Mouse (Mus musculus) limb, embryonic 13.5 days (tissue): ENCODE measurements at regions not wholly inside any gene's neighbourhood (a gene's known extent, or its start where the extent isn't known, plus 50 kb on each side); places are given as distances from the start of the nearest gene placed in this dataset.

Source experiments
- ATAC-seq: fragments of 200-750 bp; cut with Nextera tagmentation; 2 replicates; pipeline ENCODE4 v1.8.0; 2017; ENCODE audit warnings: low read depth, moderate number of reproducible peaks, moderate TSS enrichment; ENCODE audit not compliant: low FRiP score
- H3K27ac ChIP-seq: fragments of 300-500 bp; sonication (generic); 2 replicates; pipeline ENCODE4 v1.5.1; 2015; ENCODE audit warnings: inconsistent platforms, mild to moderate bottlenecking, moderate library complexity
- H3K27me3 ChIP-seq: fragments of 300-500 bp; sonication (generic); 2 replicates; pipeline ENCODE4 v1.6.1; 2015; ENCODE audit warnings: mild to moderate bottlenecking, inconsistent platforms
- H3K36me3 ChIP-seq: fragments of 300-500 bp; sonication (generic); 2 replicates; pipeline ENCODE4 v1.6.1; 2015; ENCODE audit warnings: inconsistent platforms, mild to moderate bottlenecking, moderate library complexity
- H3K4me1 ChIP-seq: fragments of 300-500 bp; sonication (generic); 2 replicates; pipeline ENCODE4 v1.6.1; 2015; ENCODE audit warnings: inconsistent platforms
- H3K4me2 ChIP-seq: fragments of 300-500 bp; sonication (generic); replicated peaks from 2 replicates; pipeline ENCODE4 v1.6.1; 2015; ENCODE audit warnings: inconsistent platforms, mild to moderate bottlenecking, moderate library complexity
- H3K4me3 ChIP-seq: fragments of 300-500 bp; sonication (generic); 2 replicates; pipeline ENCODE4 v1.5.1; 2015; ENCODE audit warnings: moderate library complexity, mild to moderate bottlenecking, inconsistent platforms
- H3K9ac ChIP-seq: fragments of 300-500 bp; sonication (generic); 2 replicates; pipeline ENCODE4 v1.6.1; 2015; ENCODE audit warnings: mild to moderate bottlenecking, inconsistent platforms
- H3K9me3 ChIP-seq: fragments of 300-500 bp; sonication (generic); 2 replicates; pipeline ENCODE4 v1.6.1; 2016; ENCODE audit warnings: inconsistent platforms
- WGBS: fragments of 180-500 bp; shearing (Covaris S2); methylation state at CpG from one replicate; pipeline ENCODE4 v1.1.7; 2015; 5-methylcytosine and 5-hydroxymethylcytosine counted together

- Histone ChIP-seq H3K9ac (no peak overlapping the region), H3K4me3 (no peak overlapping the region), H3K27ac (no peak overlapping the region), H3K36me3 (no peaks in the 10 kb centered on the region), H3K9me3 (no peaks in the 10 kb centered on the region), H3K4me2 (no peak overlapping the region), H3K27me3 (no peaks in the 10 kb centered on the region), H3K4me1 (0 out of 2 replicates have a peak, but pooled peaks cover 6% of the 10 kb centered on the region)
- 23% methylated on average over 3 of the region's 3 CpGs for WGBS
- ATAC-seq, result no peak
These were observed 452.8 kb upstream of the Flrt2 start for GRCm38 (mm10) chr12:95239158-95239779.

DNA sequence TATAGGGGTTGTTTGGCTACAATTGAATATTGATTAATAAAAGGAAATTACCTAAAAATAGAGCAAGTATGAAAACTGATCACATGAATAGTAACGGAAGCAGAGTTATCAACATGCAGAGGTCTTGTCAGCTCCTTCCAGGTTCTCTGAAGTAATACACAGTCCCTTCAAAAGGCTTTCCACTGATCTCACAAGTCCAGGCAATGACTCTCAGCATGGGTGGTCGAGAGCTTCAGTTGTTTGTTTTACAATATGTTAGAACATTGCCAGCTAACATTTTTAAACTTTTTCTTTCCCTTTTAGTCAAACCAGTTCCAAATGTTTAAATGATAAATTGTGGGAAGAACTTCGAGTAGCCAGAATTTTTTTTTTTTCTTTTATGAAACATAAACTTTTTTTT is 424.8 kb upstream of the Flrt2 start:
- Histone ChIP-seq H3K9ac (no peak overlapping the region), H3K27ac (no peak overlapping the region), H3K27me3 (no peaks in the 10 kb centered on the region), H3K4me3 (no peak overlapping the region), H3K36me3 (no peaks in the 10 kb centered on the region), H3K9me3 (no peaks in the 10 kb centered on the region), H3K4me2 (no peak overlapping the region), H3K4me1 (no peaks in the 10 kb centered on the region)
- 67% methylated on average over 3 of the region's 3 CpGs for WGBS
- ATAC-seq, result no peak

GRCm38 (mm10) chr12:95305386-95305785 is 386.6 kb upstream of the Flrt2 start:
- no peak overlapping the region for H3K27ac ChIP-seq
- no peaks in the 10 kb centered on the region for H3K36me3 ChIP-seq
- no peaks in the 10 kb centered on the region for H3K27me3 ChIP-seq
- no peaks in the 10 kb centered on the region for H3K4me1 ChIP-seq
- H3K9ac ChIP-seq, result no peak overlapping the region
- 87% methylated on average over 2 of the region's 2 CpGs for WGBS
- H3K9me3 ChIP-seq, result no peaks in the 10 kb centered on the region
- no peak for ATAC-seq
- no peak overlapping the region for H3K4me2 ChIP-seq
- no peak overlapping the region for H3K4me3 ChIP-seq

GRCm38 (mm10) chr12:95315151-95315750 is 376.8 kb upstream of the Flrt2 start:
- Histone ChIP-seq H3K4me1 (no peaks in the 10 kb centered on the region), H3K27ac (no peak overlapping the region), H3K4me3 (no peak overlapping the region), H3K9ac (no peak overlapping the region), H3K36me3 (no peaks in the 10 kb centered on the region), H3K27me3 (no peaks in the 10 kb centered on the region), H3K4me2 (no peak overlapping the region), H3K9me3 (no peaks in the 10 kb centered on the region)
- WGBS, result 89% methylated on average over 2 of the region's 2 CpGs
- ATAC-seq, result no peak

GRCm38 (mm10) chr12:95316820-95317219 is 375.2 kb upstream of the Flrt2 start:
- Histone ChIP-seq H3K9me3 (no peaks in the 10 kb centered on the region), H3K27ac (no peak overlapping the region), H3K4me2 (no peak overlapping the region), H3K4me1 (no peaks in the 10 kb centered on the region), H3K36me3 (no peaks in the 10 kb centered on the region), H3K9ac (no peak overlapping the region), H3K27me3 (no peaks in the 10 kb centered on the region), H3K4me3 (no peak overlapping the region)
- WGBS, result 56% methylated on average over 1 of the region's 1 CpGs
- ATAC-seq, result no peak

- ATAC-seq, result no peak
- WGBS, result 80% methylated on average over 3 of the region's 3 CpGs
- H3K4me2 ChIP-seq, result no peak overlapping the region
- H3K36me3 ChIP-seq, result no peaks in the 10 kb centered on the region
- H3K9ac ChIP-seq, result no peak overlapping the region
- H3K4me3 ChIP-seq, result no peak overlapping the region
- H3K27ac ChIP-seq, result no peak overlapping the region
- no peaks in the 10 kb centered on the region for H3K27me3 ChIP-seq
- no peaks in the 10 kb centered on the region for H3K4me1 ChIP-seq
- no peaks in the 10 kb centered on the region for H3K9me3 ChIP-seq
These were observed 370.3 kb upstream of the Flrt2 start for GRCm38 (mm10) chr12:95321693-95322092.

GRCm38 (mm10) chr12:95329666-95330065 is 362.4 kb upstream of the Flrt2 start:
- no peak for ATAC-seq
- 16% methylated on average over 1 of the region's 1 CpGs for WGBS
- Histone ChIP-seq H3K4me3 (no peak overlapping the region), H3K4me2 (no peak overlapping the region), H3K9me3 (no peaks in the 10 kb centered on the region), H3K27me3 (no peaks in the 10 kb centered on the region), H3K4me1 (0 out of 2 replicates have a peak, but pooled peaks cover 5% of the 10 kb centered on the region), H3K36me3 (no peaks in the 10 kb centered on the region), H3K27ac (no peak overlapping the region), H3K9ac (no peak overlapping the region)

DNA sequence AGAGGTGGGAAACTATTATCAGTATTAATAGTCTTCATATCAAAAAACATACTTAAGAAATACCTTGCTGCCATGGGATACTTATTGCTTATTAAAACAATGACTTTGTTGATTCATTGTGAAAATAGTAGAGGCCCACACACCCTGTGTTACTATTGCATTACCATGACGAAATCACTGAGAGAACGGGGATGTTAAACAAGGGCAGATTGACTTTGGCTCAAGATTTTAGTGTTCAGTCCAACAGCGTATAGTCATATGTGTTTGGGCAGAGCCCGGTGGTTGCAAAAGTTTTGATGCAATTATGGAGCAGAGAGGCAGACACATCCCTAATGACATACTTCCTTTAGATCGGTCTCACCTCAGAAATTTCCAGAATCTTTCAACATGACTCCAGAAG is 344.2 kb upstream of the Flrt2 start:
- no peak overlapping the region for H3K4me2 ChIP-seq
- WGBS, result 84% methylated on average over 5 of the region's 5 CpGs
- no peaks in the 10 kb centered on the region for H3K27me3 ChIP-seq
- H3K4me1 ChIP-seq, result no peaks in the 10 kb centered on the region
- no peak overlapping the region for H3K4me3 ChIP-seq
- no peaks in the 10 kb centered on the region for H3K36me3 ChIP-seq
- H3K9ac ChIP-seq, result no peak overlapping the region
- H3K27ac ChIP-seq, result no peak overlapping the region
- no peak for ATAC-seq
- no peaks in the 10 kb centered on the region for H3K9me3 ChIP-seq

GRCm38 (mm10) chr12:95355151-95355550 is 336.9 kb upstream of the Flrt2 start:
- no peaks in the 10 kb centered on the region for H3K27me3 ChIP-seq
- H3K4me1 ChIP-seq, result no peaks in the 10 kb centered on the region
- 68% methylated on average over 6 of the region's 6 CpGs for WGBS
- H3K9ac ChIP-seq, result no peak overlapping the region
- ATAC-seq, result no peak
- no peak overlapping the region for H3K4me3 ChIP-seq
- H3K36me3 ChIP-seq, result no peaks in the 10 kb centered on the region
- H3K4me2 ChIP-seq, result no peak overlapping the region
- H3K9me3 ChIP-seq, result no peaks in the 10 kb centered on the region
- H3K27ac ChIP-seq, result no peak overlapping the region

GRCm38 (mm10) chr12:95384248-95384964 is 307.6 kb upstream of the Flrt2 start:
- ATAC-seq, result no peak
- H3K4me2 ChIP-seq, result no peak overlapping the region
- H3K4me1 ChIP-seq, result peaks cover 3% of the 10 kb centered on the region; the same call in 1 of the 2 replicates
- H3K27ac ChIP-seq, result no peak overlapping the region
- H3K27me3 ChIP-seq, result no peaks in the 10 kb centered on the region
- no peak overlapping the region for H3K9ac ChIP-seq
- WGBS, result 17% methylated on average over 3 of the region's 3 CpGs
- H3K9me3 ChIP-seq, result no peaks in the 10 kb centered on the region
- H3K4me3 ChIP-seq, result no peak overlapping the region
- no peaks in the 10 kb centered on the region for H3K36me3 ChIP-seq

- H3K4me2 ChIP-seq, result no peak overlapping the region
- H3K27me3 ChIP-seq, result no peaks in the 10 kb centered on the region
- 32% methylated on average over 3 of the region's 3 CpGs for WGBS
- no peaks in the 10 kb centered on the region for H3K36me3 ChIP-seq
- peak; percentile 64 for ATAC-seq
- H3K4me3 ChIP-seq, result no peak overlapping the region
- H3K9ac ChIP-seq, result no peak overlapping the region
- no peak overlapping the region for H3K27ac ChIP-seq
- H3K9me3 ChIP-seq, result no peaks in the 10 kb centered on the region
- peaks cover 3% of the 10 kb centered on the region; the same call in 1 of the 2 replicates for H3K4me1 ChIP-seq
These were observed 306.3 kb upstream of the Flrt2 start for GRCm38 (mm10) chr12:95385688-95386087.

DNA sequence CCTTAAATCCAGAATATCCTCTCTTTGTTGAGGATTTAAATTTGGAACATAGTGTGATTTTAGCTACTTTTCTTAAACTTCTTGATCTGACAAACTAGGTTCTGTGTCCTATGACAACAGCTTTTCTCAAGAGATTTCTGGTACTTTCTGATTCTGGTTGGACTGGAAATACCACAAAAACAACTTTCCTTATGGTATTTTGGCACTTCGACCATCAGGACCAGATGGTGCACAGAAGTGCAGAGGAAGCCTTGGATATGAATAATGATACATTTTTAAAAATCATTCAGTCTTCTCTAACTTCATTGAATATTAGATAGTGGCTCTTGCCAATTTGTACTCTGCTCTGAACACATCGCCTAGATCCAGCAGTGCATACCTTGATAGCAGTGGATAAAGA is 303.8 kb upstream of the Flrt2 start:
- ATAC-seq, result no peak
- Histone ChIP-seq H3K4me3 (no peak overlapping the region), H3K4me1 (peaks cover 3% of the 10 kb centered on the region; the same call in 1 of the 2 replicates), H3K9ac (no peak overlapping the region), H3K27ac (no peak overlapping the region), H3K27me3 (no peaks in the 10 kb centered on the region), H3K36me3 (no peaks in the 10 kb centered on the region), H3K4me2 (no peak overlapping the region), H3K9me3 (no peaks in the 10 kb centered on the region)
- 87% methylated on average over 2 of the region's 2 CpGs for WGBS
